Mouse (Mus musculus) myocyte (in vitro differentiated cells): ENCODE results near the gene Tmbim7.

Source experiments
- MYOD1 ChIP-seq, 3 experiments: IDR thresholded peaks; one replicate each; pipeline ENCODE4 v1.6.1; 2011; ENCODE audit warnings: control low read depth in 2 of 3, low read depth in 2 of 3, mild to moderate bottlenecking in 2 of 3, moderate library complexity in 1 of 3; ENCODE audit not compliant: insufficient read length in 2 of 3, control insufficient read depth in 1 of 3
- POLR2A ChIP-seq: IDR thresholded peaks from one replicate; pipeline ENCODE4 v1.6.1; 2011; ENCODE audit warnings: low read depth, mild to moderate bottlenecking, control low read depth, moderate library complexity; ENCODE audit not compliant: insufficient read length
- POLR2AphosphoS2 ChIP-seq: IDR thresholded peaks from one replicate; pipeline ENCODE4 v1.6.1; 2011; ENCODE audit warnings: low read depth, control low read depth; ENCODE audit not compliant: insufficient read length
- USF1 ChIP-seq: IDR thresholded peaks from one replicate; pipeline ENCODE4 v1.6.1; 2011; ENCODE audit warnings: low read depth, mild to moderate bottlenecking, control low read depth, moderate library complexity

- TF ChIP-seq USF1 (no peak), POLR2A (no peak), MYOD1 (IDR thresholded peaks at IDR 0.05; ENCODE audit: control insufficient read depth in 1 of 3, insufficient read length in 2 of 3, low read depth in 2 of 3) (no peak), POLR2AphosphoS2 (no peak)
Observed at GRCm38 (mm10) chr5:3695191-3695590, 44.2 kb downstream of the Tmbim7 start.
